Mouse (Mus musculus) C2C12 (cell line): Measurements from ENCODE around the gene Jrkl.

Experiments used
- CTCF ChIP-seq: IDR thresholded peaks from one replicate; pipeline ENCODE4 v1.5.1; 2011; ENCODE audit not compliant: control insufficient read depth, insufficient read depth, insufficient read length
- FOSL1 ChIP-seq: IDR thresholded peaks from one replicate; pipeline ENCODE4 v1.8.0; 2011; ENCODE audit warnings: mild to moderate bottlenecking, low read length; ENCODE audit not compliant: poor library complexity, insufficient read depth, severe bottlenecking

- TF ChIP-seq CTCF = no peak
- TF ChIP-seq FOSL1 = no peak
Measured at GRCm38 (mm10) chr9:13256726-13257125, 11.1 kb upstream of the Jrkl start.
